Mouse (Mus musculus) heart, embryonic 10.5 days (tissue): ENCODE results near the gene Prc1. TPM values are rescaled to one million over a fixed set of nuclear protein-coding genes. Genes with fewer than 3 reads are reported as not detected.

Experiments
- DNase-seq: peaks from one replicate; pipeline ENCODE4 v3.0.0-alpha.2; 2017; ENCODE audit warnings: low spot score
- H3K27ac ChIP-seq: fragments of 300-500 bp; sonication (generic); 2 replicates; pipeline ENCODE4 v1.5.1; 2016; ENCODE audit warnings: mild to moderate bottlenecking
- H3K27me3 ChIP-seq: fragments of 300-500 bp; sonication (generic); 2 replicates; pipeline ENCODE4 v1.6.1; 2016; ENCODE audit warnings: mild to moderate bottlenecking; ENCODE audit not compliant: poor library complexity, insufficient read depth, severe bottlenecking
- H3K36me3 ChIP-seq: fragments of 300-500 bp; sonication (generic); 2 replicates; pipeline ENCODE4 v1.6.1; 2016; ENCODE audit warnings: mild to moderate bottlenecking, moderate library complexity
- H3K4me1 ChIP-seq: fragments of 300-500 bp; sonication (generic); 2 replicates; pipeline ENCODE4 v1.6.1; 2016; ENCODE audit warnings: mild to moderate bottlenecking
- H3K4me3 ChIP-seq: fragments of 300-500 bp; sonication (generic); 2 replicates; pipeline ENCODE4 v1.5.1; 2016; ENCODE audit warnings: mild to moderate bottlenecking, moderate library complexity
- H3K9me3 ChIP-seq: fragments of 300-500 bp; sonication (generic); 2 replicates; pipeline ENCODE4 v1.6.1; 2016; ENCODE audit warnings: mild to moderate bottlenecking, moderate library complexity
- WGBS: fragments of 180-500 bp; shearing (Covaris S2); methylation state at CpG from one replicate; pipeline ENCODE4 v1.1.7; 2016; 5-methylcytosine and 5-hydroxymethylcytosine counted together
- polyA plus RNA-seq: library from polyadenylated mRNA; unstranded; fragments of >200 nt; fragmentation: Nextera tagmentation; extraction: Ambion mirVana; gene quantifications from 2 replicates; pipeline ENCODE4 v1.2.1, GENCODE M21; 2016

The Prc1 gene
- polyA plus RNA-seq, 1 experiment from 2014 or later, result 163 TPM

DNA sequence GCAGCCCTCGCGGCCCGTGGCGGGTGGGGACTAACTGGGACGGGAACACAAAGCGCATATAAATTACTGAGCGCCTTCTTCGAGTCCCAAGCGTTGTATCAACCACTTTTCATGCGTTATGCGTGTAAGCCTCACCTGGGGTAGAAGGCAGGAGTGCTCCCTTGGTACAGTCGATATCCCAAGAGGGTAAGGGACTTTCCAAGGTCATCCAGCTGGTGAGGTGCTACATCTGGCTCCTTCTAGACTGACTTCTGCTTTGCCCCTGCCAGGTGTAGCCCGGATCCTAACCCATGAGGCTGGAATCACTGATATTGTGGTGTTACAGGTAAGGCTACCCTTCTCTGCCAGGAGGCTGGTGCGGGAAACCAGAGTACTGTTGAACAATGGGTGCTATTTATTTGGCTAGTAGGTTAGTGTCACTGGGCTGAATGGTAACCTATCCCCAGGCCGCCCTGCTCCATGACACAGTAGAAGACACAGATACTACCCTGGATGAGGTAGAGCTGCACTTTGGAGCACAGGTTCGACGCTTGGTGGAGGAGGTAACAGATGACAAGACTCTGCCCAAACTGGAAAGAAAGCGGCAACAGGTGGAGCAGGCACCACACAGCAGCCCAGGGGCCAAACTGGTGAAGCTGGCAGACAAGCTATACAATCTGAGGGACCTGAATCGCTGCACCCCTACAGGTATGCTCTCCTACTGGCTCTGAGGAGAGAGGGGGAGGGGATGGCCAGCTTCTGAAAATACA lies 49.2 kb downstream of the Prc1 start:
- Histone ChIP-seq H3K27ac (peak overlapping the region; percentile 94), H3K27me3 (0 out of 2 replicates have a peak, but pooled peaks cover 11% of the 10 kb centered on the region), H3K9me3 (no peaks in the 10 kb centered on the region), H3K4me3 (peak overlapping the region; percentile 73), H3K4me1 (peaks cover 55% of the 10 kb centered on the region), H3K36me3 (peaks cover 5% of the 10 kb centered on the region; the same call in 1 of the 2 replicates)
- no peak for DNase-seq
- 24% methylated on average over 19 of the region's 19 CpGs for WGBS

DNA sequence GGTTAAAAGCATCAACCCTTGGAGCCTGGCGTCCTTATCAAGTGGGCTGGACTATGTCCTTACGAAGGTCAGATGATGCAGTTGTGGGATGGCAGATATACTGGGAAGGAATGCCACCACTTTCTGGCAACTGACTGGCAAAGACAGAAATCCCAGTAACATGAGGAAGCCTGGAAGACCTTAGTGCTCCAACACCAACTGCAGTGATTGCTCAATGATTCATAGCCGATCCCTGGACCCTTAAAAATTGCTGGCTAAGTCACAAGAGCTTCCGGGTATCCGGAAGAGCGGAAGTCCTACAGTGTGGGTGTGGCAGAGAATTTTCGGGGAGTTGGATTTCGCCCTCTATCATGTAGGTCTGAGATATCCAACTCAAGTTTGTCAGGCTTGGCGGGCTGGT lies 51.9 kb downstream of the Prc1 start:
- Histone ChIP-seq H3K4me1 (peaks cover 32% of the 10 kb centered on the region), H3K9me3 (no peaks in the 10 kb centered on the region), H3K27me3 (0 out of 2 replicates have a peak, but pooled peaks cover 9% of the 10 kb centered on the region), H3K36me3 (peaks cover 16% of the 10 kb centered on the region), H3K27ac (no peak overlapping the region), H3K4me3 (no peak overlapping the region)
- 83% methylated on average over 9 of the region's 9 CpGs for WGBS
- DNase-seq, result no peak

DNA sequence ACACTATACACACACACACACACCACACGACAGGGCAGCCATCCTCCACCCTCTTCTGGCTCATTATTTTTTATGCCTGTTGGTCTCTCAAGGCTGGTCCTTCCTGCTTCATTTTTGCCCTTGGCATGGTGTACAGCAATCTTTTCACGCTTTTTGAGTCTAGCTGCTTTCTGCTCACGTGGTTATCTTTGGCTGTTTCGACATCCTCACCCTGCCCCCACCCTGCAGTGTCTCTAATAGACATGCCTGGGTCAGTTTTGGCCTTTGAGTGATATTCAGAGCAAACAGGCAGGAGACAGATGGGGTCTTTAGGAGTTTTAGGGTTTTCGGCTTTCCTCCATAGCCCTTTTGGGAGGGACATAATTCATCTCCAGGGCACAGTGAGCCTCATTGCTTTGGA lies 52.6 kb downstream of the Prc1 start:
- H3K4me1 ChIP-seq, result peaks cover 30% of the 10 kb centered on the region
- 76% methylated on average over 5 of the region's 5 CpGs for WGBS
- no peak for DNase-seq
- peaks cover 22% of the 10 kb centered on the region for H3K36me3 ChIP-seq
- no peaks in the 10 kb centered on the region for H3K9me3 ChIP-seq
- H3K27me3 ChIP-seq, result 0 out of 2 replicates have a peak, but pooled peaks cover 2% of the 10 kb centered on the region
- no peak overlapping the region for H3K27ac ChIP-seq
- H3K4me3 ChIP-seq, result no peak overlapping the region

DNA sequence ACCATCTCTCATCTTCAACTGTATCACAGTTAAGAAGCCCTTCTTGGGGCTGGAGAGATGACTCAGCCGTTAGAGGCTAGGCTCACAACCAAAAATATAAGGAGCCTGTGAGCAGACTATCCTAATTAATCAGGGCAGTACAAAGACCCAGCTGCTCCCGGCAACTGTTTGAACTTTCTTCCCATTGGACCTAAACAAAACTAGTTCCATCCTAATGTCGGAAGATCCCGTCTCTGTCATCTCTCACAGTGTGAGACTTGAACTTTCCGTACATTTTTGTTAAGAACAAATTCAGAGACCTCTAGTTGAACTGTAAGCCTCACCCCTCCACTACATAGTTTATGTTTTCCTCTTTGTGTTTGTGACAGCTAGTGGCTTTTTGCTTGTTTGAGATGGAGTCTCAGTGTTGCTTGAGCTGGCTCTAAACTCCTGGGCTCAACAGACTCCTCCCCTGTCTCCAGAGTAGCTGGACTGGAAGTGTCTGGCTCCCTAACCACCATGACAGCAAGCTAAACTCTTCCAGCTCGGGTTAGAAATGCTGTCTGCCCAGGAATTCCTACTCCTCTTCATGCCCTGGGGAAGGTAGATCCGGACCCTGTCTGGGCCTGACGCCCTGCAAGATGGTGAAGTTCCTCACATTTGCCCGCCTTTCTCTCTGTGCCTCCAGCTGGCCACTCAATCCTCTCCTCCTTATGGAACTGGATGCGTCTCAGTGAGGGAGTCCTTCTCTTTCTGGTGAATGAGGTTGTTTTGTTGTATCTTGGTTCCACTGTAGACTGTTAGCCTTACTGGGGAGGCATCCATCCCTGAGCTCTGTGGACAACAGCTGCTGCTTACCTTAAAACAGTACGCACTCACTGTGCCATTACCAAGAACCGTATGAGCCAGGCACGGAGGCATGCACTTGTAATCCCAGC lies 53.7 kb downstream of the Prc1 start:
- WGBS, result 67% methylated on average over 13 of the region's 13 CpGs
- no peak overlapping the region for H3K4me3 ChIP-seq
- no peak for DNase-seq
- no peaks in the 10 kb centered on the region for H3K27me3 ChIP-seq
- H3K27ac ChIP-seq, result no peak overlapping the region
- no peaks in the 10 kb centered on the region for H3K9me3 ChIP-seq
- peaks cover 25% of the 10 kb centered on the region for H3K4me1 ChIP-seq
- H3K36me3 ChIP-seq, result peaks cover 32% of the 10 kb centered on the region

DNA sequence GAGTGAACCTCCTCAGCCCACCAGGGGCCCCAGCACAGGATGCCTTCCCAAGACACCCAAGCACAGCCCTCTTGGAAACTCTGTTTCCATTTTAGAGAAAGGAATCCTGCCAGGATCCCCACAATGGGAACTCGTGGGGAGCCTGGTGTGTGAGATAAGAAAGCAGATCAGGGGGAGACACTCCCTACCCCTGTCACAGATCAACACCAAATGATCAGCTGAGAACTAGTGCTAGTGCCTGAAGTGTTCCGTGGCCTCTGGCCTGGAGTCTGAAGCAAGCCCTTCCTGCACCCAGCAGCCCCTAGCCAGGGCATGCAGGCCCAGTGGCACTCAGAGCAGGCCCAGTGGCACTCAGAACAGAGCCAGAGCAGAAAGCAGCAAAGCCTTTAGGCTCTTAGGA lies 56.6 kb downstream of the Prc1 start:
- H3K27ac ChIP-seq, result 0 out of 2 replicates have a peak overlapping the region, but pooled peaks have one; percentile 42
- H3K36me3 ChIP-seq, result peaks cover 50% of the 10 kb centered on the region
- 50% methylated on average over 2 of the region's 2 CpGs for WGBS
- no peaks in the 10 kb centered on the region for H3K9me3 ChIP-seq
- no peaks in the 10 kb centered on the region for H3K27me3 ChIP-seq
- no peak for DNase-seq
- H3K4me1 ChIP-seq, result peaks cover 16% of the 10 kb centered on the region
- H3K4me3 ChIP-seq, result no peak overlapping the region

DNA sequence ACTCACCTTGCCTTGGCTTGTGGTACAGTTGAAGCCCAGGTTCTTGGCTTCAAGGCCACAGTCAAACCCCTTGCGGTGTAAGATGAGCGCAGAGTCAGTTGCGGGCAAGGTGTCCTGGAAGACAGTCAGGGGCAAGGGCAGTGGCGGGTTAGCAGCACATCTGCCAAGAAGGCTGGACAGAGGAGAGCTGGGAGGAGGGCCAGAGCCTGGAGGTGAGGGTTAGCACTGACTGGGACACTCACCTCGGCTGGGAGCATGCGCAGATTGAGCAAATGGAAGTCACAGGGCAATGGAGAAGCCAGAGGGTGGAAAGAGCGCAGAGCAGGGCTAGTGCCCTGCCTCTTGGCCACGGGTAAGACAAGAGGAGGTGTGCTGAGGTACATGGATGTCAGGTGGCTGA lies 58.7 kb downstream of the Prc1 start:
- DNase-seq, result no peak
- Histone ChIP-seq H3K4me1 (peaks cover 2% of the 10 kb centered on the region; the same call in 1 of the 2 replicates), H3K4me3 (no peak overlapping the region), H3K27me3 (no peaks in the 10 kb centered on the region), H3K9me3 (no peaks in the 10 kb centered on the region), H3K36me3 (peaks cover 69% of the 10 kb centered on the region), H3K27ac (no peak overlapping the region)
- 90% methylated on average over 8 of the region's 8 CpGs for WGBS

DNA sequence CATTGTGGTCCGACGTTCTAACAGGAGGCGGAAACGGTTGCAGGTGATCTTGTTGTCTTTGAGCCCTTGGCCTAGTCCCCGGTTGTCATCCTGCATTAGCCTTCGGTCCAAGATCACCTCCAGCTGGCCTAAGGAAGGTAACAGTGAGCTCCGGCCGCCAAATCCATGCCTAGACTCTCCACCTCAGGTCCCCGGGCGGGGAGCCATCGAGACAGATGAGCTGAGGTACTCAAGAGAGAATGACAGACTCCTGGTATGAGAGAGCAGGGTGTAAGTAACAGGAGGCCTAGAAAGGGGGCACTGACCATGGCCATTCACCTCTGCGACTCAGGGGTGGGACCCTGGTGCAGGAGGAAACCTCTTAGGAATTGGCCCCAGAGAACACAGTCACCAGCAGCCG lies 62.1 kb downstream of the Prc1 start:
- 80% methylated on average over 13 of the region's 13 CpGs for WGBS
- Histone ChIP-seq H3K4me3 (no peak overlapping the region), H3K9me3 (no peaks in the 10 kb centered on the region), H3K4me1 (0 out of 2 replicates have a peak, but pooled peaks cover 4% of the 10 kb centered on the region), H3K36me3 (peaks cover 90% of the 10 kb centered on the region), H3K27me3 (no peaks in the 10 kb centered on the region), H3K27ac (no peak overlapping the region; the same call in 1 of the 2 replicates)
- no peak for DNase-seq

DNA sequence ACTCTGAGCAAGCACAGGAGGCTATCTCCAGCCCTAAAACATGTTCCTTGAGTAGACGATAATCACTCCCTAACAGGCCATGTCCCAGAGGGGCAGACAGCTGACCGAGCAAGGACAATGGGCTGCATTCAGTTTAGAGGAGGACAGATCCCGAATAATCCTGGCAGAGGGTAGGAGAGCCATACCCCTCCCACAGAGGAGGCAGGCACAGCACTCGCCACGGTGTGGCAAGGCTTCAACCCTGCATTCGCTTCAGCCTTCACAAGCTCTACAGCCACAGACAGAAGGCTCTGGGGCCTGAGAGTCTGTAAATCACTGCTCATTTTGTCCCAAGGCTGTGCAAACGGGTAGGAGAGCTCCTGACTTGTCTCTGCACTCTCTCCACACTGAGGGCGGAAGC lies 62.9 kb downstream of the Prc1 start:
- Histone ChIP-seq H3K36me3 (peaks cover 92% of the 10 kb centered on the region), H3K27me3 (no peaks in the 10 kb centered on the region), H3K27ac (no peak overlapping the region), H3K9me3 (no peaks in the 10 kb centered on the region), H3K4me1 (0 out of 2 replicates have a peak, but pooled peaks cover 4% of the 10 kb centered on the region), H3K4me3 (no peak overlapping the region)
- no peak for DNase-seq
- WGBS, result 65% methylated on average over 8 of the region's 8 CpGs

DNA sequence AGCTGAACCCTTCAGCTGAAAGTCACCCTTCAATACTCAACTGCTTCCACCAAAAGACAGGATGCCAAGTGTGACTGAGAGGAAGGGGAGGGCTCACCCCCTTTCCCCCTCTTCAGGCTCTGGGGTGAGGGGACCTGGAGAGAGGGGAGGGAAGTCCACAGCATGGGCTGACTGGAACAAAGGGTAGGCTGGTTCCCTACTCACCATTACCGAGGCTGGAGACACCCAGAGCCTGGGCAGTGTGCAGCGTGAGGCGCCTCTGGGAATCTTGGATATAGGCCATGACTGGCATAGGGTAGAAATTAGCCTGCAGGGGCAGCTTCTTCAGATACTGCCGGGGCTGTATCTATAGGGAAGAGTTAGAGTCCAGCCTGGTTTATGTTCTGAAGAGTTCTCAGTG lies 63.8 kb downstream of the Prc1 start:
- Histone ChIP-seq H3K27ac (no peak overlapping the region), H3K36me3 (peaks cover 92% of the 10 kb centered on the region), H3K4me1 (0 out of 2 replicates have a peak, but pooled peaks cover 4% of the 10 kb centered on the region), H3K4me3 (no peak overlapping the region), H3K9me3 (no peaks in the 10 kb centered on the region), H3K27me3 (no peaks in the 10 kb centered on the region)
- DNase-seq, result no peak
- WGBS, result 66% methylated on average over 4 of the region's 4 CpGs

DNA sequence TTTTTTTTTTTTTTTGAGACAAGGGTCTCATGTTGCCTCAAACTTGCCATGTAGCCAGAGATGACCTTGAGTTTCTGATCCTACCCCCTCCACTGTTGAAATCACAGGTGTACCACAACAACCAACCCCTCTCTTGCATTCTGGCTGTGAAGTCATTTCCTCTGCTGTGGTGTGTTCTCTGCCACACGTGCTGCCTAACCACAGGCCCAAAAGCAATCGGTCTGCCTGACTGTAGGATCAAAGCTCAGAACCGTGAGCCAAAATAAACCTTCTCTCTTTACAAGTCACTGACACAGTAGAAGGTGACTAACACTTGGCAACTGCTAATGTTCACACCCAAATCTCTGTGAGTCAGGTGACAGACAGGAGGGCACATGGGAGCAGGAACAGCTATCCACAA lies 66.2 kb downstream of the Prc1 start:
- 0 out of 2 replicates have a peak, but pooled peaks cover 4% of the 10 kb centered on the region for H3K4me1 ChIP-seq
- H3K4me3 ChIP-seq, result no peak overlapping the region
- WGBS, result 53% methylated on average over 3 of the region's 3 CpGs
- no peak overlapping the region for H3K27ac ChIP-seq
- no peaks in the 10 kb centered on the region for H3K9me3 ChIP-seq
- no peaks in the 10 kb centered on the region for H3K27me3 ChIP-seq
- no peak for DNase-seq
- H3K36me3 ChIP-seq, result peaks cover 94% of the 10 kb centered on the region

DNA sequence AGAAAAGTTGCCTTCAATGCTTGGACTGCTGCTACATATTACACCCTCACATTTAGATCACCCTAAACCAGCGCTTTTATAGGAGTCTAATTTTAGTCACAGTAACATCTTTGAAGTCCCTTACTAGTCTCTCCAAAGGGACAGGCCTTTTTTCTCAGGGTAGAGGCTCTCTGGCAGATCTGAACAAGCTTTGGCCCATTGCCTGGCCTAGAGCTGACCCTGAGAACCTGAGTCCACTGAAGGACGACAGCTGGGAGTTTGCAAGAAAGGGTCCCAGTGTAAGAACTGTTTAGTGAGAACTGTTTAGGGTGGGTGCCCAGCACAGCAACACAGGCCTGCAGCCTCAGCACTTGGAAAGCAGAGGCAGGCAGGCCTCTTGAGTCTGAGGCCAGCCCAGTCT lies 71.5 kb downstream of the Prc1 start:
- Histone ChIP-seq H3K27ac (no peak overlapping the region), H3K4me1 (peaks cover 14% of the 10 kb centered on the region), H3K27me3 (no peaks in the 10 kb centered on the region), H3K9me3 (no peaks in the 10 kb centered on the region), H3K36me3 (peaks cover 75% of the 10 kb centered on the region), H3K4me3 (no peak overlapping the region)
- WGBS, result 85% methylated on average over 2 of the region's 2 CpGs
- no peak for DNase-seq
